Mouse (Mus musculus) liver (tissue): ENCODE measurements at regions not wholly inside any gene's neighbourhood (a gene's known extent, or its start where the extent isn't known, plus 50 kb on each side); places are given as distances from the start of the nearest gene placed in this dataset.

Source experiments
- DNase-seq: peaks from one replicate; pipeline ENCODE4 v3.0.0-alpha.2; 2020; ENCODE audit warnings: mixed read lengths

DNA sequence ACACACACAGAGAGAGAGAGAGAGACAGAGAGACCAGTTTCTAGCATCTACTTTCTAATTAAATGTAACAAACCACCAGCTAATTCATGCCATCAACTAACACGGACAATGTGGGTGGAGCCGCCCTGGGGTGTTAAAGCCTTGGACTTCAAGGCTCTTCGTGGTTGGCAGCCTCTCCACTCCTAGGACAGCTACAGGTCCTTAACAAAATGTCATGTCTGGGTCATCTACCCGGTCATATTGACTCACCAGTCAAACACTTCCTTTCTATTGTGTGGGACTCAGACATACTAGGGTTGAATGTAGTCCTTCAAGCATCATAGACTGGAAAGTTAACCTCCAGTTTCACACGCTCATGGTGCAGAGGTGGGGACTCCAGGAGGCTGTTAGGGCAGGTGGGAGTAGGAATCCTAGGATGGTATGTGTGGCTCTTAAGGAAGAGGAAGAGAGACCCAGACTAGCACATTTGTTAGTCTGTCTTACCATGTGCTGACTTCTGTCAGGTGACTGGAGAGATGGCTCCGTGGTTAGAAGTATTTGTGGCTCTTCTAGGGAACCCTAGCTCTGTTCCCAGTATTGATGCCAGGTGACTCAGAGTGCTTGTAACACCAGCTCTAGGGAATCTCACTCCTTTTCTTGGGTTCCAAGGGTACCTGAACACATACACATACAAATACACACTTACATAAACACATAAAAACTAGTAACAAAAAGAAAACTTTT is 155.7 kb upstream of the Rreb1 start:
- no peak for DNase-seq

DNA sequence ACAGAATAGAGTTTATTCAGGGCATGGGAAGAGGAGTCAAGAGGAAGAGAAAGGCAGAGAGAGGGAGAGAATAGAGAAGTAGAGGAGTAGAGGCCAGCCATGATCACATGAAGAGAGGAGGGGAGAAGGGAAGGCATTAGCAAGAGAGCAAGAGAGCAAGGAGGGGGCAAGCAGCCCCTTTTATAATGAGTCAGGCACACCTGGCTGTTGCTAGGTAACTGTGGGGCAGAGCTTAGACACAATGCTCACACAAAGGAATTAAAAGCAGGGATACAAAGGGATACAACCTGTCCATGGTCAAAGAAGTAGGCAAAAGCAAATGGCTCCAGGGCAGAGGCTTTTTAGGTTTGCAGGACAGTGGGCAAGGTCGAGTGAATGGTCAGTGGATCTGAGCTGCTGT is 153.5 kb upstream of the Rreb1 start:
- DNase-seq, result no peak

DNA sequence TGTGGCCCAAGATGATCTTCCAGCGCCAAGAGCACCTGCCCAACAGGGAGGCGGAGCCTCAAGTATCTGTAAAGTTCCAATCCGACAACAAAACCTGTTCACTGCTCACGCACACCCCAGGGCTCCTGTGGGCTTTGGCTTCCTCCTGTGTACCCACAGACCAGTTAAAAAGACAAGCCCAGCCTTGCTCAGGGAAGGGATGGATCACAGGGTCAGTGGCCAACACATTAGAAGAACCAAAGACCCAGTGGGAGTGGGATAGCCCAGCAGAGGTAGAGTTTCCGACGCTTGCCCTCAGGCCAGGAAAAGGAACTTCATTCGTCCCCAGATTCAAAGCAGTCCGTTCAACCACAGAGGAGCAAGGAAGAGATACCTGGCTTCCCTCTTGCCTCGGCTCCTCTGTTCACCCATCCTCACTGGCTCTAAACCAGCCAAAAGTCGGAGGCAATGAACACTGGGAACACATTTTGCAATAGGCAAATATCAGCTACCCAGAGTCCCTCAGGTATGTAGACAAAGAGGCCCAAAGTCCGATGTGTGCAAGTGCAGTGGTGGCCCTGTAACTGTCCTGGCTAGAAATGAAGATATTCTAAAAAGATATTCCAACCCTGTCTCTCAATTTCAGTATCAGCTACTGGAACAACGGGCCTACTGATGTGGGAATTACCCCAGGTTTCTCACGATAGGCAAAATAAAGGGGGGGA is 152.5 kb upstream of the Rreb1 start:
- no peak for DNase-seq

DNA sequence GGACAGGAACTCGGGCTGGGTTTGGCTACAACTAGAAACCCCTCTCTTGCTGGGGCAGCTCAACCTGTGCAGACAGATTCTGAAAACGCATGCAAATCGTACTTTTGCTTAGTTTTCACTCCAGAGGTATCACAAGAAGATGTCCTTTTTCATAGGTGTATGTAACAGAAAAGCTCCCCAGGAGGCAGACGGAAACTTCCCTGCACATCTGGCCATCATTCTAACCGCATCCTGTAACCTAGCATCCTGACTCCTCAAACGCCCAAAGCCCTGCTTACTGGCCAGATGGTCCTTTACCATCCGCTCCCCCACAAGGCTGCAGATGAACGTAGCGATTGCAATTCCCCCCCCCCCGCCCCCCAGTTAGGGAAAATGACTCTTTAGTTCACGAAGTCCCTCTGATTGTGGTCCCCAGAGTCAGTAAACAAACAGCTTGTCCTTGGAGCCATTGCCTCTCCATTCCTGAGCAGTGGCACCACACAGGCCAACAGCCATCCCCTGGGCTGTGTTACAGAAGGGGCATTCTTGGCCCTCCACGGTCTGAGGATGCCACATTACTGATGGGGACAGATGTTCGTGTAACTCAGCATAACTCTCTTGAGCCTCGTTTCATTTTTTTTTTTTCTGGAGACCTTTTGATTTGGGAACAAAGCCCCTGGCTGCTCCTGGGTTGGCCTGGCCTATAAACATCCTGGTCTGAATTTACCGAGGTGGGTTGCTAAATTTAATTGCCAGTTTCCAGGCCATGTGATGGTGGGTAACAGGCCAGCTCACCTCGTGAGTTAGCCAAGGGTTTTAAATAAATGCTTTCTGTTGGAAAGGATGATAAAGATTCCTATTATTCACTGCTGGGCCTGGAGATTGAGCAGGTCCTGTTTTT is 149.6 kb upstream of the Rreb1 start:
- DNase-seq, result no peak

DNA sequence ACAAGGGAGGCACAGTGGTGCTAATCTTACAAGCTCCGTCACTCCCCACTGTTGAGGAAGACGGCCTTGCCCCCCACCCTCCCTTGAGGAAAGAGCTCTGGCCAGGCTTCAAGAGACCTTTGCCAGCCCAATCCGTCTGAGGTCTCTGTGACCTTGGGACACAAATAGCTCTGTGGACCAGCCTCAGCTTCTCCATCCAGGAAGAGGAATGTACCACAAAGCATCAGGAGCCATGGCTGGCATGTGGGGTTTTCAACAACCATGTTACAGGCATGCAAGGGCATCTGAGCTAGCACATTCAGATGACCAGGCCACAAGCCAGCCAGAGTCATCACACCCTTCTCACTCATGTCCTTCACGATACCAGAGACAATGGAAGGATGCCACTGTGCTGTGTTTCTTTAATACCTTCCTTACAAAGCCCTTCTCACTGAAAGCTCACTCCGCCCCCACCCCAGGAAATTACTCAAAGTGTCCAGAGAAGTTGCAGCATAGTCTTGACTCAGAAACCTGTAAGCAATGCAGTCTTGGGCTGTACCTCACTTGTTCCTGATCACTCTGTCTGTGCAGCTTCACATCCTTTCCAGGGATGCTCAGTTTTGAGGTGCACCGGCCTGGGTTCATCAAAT is 148.8 kb upstream of the Rreb1 start:
- DNase-seq, result no peak

DNA sequence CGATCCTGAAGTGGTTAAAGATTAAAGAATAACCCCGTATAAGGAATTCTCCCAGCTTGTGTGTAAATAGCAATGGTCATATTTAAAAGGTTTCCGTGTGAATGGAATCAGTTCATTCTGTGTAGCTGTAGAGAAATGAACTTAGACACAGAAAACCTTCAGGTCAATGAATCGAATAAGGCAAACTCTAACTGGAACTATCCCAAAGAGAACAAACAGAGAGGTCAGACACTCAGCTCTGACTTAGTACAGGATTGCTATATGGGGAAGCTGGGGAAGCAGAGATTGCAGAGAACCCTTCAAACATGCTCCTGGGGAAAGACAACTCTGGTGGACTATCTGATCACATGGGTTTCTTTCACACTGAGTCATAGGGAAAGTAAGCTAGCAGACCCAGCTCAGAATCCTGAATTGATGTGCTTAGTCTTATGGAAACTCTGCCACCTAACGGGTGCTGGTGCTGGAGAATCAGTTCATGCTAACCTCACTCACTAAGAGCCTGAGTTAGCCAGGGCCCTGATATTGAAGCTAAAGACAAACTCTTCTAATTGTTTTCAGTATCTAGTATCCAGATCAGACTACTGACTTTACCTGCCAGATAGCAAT is 145.3 kb upstream of the Rreb1 start:
- no peak for DNase-seq

DNA sequence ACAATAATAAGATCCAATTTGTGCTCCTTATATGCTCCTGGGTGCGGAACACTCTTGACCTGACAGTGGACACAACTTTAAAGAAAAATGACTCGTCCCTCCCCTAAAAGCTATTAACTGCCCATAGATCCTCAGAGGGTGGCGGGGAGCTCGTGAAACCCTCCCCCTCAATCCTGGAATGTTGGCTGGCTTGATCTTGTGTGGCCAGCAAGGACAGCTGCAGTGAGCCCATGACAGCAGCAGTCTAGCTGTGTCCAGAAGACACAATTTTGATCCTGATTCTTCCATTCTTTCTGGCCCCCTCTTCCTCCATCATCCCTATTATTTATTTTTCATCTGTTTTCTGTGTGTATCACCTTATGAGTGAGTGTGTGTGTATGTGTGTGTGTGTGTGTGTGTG is 141.8 kb upstream of the Rreb1 start:
- no peak for DNase-seq

DNA sequence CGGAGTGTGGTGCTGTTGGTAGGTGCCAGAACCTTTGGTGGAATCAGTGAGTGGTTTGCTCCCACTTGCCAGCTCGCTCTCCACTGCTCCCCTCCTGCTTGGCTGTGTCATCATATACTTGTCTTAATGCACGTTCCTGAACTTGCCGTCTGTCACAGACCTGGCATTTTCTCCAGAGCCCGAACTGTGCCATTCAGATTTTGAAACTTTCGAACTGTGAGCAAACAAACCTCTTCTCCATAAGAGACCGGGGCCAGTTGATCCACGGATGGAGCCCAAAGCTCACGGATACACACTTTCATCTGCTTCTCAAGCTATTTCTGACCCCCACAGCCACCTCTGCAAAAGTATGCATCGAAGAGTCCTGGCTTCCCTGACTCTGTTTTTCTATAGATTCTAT is 141.0 kb upstream of the Rreb1 start:
- no peak for DNase-seq

DNA sequence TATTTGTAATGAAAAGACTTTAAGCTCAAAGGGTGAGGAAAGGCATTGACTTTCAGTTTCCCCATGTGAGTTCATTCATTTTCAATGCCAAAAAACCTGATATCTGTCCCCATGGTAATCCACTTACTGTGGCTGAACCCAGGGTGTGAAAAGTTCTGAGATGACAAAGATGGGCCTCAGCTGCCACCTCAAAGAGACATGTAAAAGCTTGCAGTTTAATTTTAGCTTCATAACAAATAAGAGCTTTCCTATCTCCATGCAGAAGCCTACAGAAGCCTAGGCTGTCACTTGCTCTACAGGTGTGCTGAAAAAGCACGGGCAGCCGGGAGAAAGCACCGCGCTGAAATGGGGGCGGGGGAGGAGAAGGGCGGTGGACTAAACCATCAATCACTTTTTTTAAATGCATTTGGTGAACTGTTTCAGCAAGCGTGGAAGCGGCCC is 140.1 kb upstream of the Rreb1 start:
- no peak for DNase-seq

DNA sequence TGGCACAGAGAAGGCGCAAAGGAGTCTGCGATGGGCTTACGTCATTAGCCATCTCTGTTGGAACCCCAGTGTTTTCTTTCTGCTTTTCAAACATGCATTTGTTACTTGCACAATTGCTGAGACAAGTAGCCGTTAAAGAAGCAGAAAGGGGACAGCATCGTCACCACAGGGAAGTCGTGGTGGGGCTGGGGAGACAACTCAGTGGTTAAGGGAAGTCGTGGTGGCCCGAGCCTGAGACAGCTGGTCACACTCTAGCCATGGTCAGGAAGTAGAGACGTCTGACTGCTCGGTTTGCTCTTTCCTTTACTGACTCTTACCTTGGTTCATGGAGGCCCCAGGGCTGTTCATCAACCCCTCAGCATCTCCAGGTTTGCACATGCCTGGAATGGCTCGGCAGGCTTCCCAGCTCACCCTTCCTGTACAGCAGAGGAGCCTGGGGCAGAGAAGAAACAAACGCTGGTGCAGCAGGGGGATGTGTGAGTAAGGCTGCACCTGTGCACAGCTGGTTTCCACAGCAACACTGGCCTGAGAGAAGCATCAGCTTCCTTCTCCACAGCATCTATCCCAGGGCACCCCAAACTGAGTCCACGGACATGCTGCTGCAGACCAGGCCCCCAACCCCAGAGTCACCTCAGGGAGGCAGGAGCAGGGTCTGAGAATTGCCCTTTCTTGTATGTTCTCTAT is 135.6 kb upstream of the Rreb1 start:
- DNase-seq, result peak; percentile 44

DNA sequence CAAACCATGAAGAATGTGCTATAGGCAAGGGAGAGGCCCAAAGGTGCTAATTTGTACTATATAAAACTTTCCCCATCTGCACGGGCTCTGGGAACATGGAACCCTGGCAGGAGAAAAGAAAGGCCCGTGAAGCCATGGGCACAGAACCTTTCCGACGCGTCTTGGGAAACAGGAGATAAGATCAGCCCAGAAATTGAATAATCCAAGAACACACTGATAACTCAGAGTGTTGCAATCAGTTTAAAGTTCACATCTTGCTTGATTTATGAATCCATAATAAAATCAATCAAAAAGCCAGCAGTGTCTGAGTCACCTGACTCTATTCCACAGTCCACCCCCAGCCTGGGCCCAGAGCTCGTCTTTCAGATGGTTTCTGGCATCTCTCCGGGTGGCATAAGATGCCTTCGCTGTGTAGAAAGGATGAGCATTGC is 133.4 kb upstream of the Rreb1 start:
- no peak for DNase-seq

DNA sequence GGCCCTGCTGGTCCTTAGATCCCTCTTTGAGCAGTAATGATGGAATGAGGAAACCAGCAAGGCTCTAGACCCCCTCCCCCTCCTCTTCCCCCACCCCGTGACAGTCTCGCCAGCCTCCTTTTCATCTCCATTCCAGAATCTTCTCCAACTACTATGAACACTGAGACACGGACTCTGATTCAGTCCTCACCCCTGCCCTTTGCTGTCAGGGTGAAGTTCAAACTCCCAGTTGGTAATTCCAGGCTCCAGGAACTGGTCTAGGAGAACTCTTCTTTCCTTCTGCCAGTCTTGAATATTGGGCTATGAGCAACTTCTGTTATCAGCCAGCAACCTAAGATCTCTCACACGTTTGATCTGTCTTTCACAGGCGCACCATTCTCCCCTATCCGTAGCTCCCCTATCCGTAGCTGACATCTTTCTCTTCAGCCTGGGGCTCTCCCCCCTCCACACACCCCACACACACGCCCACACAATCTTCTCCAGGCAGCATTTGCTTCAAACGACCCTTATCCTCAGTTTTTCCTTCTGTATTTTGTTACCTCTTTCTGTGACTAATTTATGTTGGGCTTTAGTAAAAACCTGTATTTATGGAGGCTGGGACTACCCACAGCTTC is 128.6 kb upstream of the Rreb1 start:
- DNase-seq, result peak; percentile 30

DNA sequence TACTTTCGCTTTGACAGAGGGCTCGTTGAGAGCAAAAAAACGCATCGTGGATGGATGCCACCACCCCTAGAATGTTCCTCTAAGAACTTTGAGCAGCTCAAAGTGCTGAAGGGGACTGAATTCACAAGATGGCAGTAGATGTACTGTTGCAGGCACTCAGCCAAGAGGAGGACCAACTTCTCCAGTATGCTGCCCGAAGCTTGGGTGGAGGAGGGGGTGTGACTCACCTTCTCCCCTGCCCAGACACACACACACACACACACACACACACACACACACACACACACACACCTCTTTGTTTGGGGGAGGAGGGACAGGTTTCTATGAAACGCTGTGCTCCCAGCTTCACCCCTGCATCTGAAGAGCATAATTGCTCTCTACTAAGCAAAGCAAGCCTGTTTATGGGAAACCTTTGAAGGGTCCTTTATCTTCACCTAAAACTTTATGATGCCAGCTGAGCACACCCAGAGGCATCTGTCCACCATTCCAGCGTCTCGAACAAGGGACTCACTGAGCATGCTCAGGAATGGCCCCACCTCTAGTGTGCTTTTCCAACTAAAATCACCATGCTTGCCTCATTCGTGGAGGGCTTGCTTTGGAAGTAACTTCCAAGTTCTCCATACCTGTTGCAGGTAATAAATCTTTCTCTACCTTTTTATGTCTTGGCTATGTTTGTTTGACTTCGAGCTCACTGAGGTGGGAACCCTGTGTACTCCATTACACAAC is 126.8 kb upstream of the Rreb1 start:
- no peak for DNase-seq

DNA sequence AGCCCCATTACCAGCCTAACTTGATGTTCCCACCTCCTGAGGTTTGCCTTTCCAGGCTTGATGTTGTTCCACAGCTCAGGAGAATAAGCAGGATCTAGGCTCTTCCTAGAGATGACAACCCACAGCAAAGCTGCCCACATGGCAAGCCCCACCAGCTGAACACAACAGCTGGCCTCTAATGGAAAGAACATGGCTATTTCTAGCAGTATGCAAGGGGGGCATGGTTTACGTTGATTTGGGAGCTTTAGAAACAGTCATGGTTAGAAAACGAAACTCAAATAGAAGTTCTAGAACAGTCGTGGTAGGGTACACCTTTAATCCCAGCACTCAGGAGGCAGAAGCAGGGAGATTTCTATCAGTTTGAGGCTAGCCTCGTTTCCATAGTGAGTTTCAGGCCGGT is 123.5 kb upstream of the Rreb1 start:
- no peak for DNase-seq

DNA sequence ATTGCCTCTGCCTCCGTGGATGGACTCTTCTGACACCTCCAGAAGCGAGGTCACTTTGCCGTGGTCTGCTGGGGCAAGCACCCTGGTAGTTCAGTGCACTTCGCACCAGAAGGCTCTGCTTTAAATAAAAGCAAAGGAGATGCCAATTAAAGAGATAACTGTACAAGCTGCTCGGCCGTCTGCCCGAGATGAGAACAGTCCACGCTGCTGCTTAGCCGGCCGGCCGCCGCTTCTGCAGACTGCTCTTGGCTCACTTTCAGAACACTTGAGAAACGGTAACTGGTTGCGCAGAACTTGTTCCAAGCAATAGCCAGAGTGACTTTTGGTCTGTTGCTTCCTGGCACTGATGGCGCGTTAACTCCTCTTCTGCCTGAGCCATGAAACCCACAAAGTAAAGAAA is 121.0 kb upstream of the Rreb1 start:
- DNase-seq, result peak; percentile 29

DNA sequence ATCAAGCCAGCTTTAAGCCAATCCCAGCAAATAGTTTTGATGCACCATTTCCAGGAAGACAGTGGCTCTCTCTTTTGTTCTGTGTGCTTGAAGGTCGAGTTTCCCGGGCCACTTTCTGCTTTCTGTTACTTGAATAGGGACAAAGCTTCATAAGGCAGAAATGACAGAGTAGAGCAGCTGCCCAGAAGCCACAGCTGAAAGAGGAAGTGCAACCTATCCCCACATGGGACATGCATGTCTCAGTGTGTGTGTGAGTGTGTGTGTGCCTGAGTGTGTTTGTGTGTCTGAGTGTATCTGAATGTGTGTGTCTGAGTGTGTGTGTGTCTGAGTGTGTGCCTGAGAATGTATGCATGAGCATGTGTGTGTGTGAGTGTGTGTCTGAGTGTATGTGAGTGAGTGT is 120.2 kb upstream of the Rreb1 start:
- no peak for DNase-seq

DNA sequence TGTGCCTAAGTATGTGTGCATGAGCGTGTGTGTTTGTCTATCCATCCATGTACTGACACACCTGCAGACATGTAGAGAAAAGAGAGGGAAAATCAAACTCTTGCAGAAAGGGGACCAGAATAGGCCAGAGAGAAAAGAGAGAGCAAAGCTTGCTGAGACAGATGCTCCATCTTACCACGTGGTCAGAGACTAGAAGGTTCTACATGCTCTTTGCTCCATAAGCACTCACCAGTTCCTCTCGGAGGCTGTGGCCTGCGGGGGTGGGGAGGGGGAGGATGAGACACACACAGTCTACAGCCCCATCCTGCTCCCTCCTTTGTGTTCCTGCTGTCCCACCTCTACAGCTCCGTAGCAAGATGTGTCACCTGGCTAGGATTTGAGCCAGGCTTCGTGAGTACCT is 119.7 kb upstream of the Rreb1 start:
- DNase-seq, result no peak

DNA sequence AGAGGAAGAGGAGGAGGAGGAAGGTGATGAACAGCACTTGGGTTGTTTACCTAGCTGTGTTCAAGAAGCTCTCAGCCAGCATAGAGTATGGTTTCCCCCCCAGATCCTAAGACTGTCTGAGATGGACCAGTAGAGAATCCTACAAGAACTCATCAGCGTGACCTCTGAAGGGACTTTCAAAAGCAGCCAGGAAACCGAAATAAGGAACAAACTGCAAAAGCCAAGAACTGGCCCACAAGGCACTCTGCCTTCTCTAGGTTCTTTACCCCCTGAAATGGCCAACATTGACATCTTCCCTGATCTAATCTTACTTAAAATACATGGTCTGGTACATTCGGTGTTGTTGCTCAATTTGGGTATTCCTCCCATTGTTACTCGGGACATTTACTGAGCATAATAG is 118.1 kb upstream of the Rreb1 start:
- DNase-seq, result no peak

DNA sequence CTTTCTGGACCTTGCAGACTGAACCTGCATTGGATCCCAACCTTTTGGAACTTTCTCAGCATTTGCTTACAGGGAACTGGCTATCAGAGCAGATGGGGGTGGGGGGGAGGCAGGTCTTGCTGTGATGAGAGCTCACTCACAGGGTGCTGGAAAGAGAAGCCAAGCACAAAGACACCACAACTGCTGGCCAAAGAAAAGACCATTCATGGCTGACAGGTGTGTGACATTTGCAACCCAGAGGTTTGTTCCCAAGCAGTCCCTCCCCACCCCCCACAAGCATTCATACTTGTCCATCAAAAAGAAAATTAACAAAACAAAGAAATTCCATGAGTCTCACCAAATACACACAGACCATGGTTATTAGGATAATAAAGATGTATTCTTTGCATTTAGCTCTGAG is 117.5 kb upstream of the Rreb1 start:
- no peak for DNase-seq

DNA sequence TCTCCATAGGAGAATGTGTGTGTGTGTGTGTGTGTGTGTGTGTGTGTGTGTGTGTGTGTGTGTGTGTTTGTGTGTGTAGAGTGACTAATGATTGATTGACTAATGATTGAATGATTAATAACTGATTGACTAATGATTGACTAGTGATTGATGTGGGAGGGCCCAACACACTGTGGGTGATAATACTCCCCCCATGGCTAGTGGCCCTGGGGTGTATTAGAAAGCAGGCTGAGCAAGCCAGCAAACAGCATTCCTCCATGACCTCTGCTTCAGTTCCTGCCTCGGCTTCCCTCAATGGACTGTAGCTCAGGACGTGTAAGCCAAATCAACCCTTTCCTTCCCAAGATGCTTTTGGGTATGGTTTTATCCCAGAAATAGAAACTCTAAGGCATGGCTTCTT is 114.1 kb upstream of the Rreb1 start:
- DNase-seq, result no peak
